Mouse (Mus musculus) right cerebral cortex, postnatal 25 days (tissue): ENCODE results near the gene Sv2c.
A peak's percentile ranks its signal among the peaks of the same experiment; 100 is the strongest.

ENCODE experiments used
- DNase-seq: peaks from one replicate; pipeline ENCODE4 v3.0.0; 2022

The Sv2c gene

DNA sequence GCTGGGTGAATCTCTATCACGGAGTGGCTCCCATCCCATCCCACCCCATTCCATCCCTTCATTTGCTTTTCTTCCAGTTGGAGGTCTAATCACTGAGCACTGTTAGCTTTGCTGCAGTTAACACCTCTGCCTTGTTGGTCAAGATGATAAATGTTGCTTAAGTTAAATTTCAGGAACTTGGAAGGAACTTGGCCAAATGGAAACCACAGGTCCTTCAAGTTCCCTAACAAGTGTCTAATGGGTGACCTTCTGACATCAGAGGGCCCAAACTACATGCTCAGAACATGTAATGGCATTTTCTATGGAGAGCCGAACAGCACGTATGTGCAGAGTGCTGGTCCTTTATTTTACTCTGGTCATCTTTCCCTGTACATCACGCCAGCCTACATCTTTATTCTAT is 190.5 kb downstream of the Sv2c start:
- DNase-seq = no peak

DNA sequence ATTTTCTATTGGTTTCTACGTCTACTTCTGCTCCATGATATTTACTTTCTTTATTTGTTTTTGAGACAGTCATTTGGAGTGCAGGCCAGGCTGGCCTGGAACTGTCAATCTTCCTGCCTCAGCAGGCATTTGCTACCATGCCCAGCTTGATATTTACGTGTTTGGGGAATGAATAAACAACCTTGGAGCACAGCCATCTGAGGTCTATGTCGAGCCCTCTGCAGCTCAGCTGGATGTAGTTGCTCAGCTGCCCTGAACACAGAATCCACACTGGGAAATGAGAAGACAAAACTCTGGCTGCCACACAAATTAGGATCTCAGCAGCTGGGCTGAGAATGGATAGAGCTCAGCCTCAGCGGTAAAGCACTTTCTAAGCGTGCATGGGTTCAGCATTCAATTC is 191.6 kb downstream of the Sv2c start:
- no peak for DNase-seq

DNA sequence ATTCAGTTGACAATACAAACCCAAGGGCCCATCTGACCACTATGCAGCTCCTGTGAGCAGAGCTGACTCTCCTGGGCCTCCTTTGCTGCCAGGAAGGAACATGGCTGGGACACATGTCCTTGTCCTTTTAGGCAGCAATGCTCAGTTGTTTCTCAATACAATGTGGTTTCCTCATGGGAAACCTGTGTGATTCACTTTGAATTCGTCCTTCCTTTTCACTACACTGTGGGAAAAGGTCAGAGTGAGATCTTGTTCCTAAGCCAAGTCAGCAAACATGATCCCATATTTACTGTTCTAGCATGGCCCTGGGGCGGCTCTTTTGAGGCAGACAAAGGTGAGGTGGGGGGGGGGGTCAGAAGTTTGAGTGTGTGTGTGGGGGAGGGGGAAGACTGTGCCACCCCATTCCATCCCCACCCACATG is 208.2 kb downstream of the Sv2c start:
- DNase-seq = no peak

DNA sequence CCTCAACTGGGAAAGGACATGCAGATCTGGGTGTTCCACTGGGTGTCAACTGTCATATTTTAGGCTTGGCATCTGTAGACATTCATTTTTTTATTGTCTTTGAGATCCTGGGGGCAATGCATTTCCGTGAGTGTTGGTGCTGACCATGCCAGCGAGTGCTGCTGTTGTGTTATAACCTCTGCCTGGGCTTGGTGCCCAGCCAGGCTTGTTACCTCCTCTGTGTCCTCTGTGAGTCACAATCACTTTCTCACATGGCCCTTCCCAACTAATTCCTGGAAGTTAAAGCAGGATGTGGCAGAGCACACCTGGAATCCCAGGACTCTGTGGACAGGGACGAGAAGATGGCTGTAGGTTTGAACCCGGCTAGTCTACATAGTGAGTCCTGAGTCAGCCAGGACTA is 209.8 kb downstream of the Sv2c start:
- no peak for DNase-seq

DNA sequence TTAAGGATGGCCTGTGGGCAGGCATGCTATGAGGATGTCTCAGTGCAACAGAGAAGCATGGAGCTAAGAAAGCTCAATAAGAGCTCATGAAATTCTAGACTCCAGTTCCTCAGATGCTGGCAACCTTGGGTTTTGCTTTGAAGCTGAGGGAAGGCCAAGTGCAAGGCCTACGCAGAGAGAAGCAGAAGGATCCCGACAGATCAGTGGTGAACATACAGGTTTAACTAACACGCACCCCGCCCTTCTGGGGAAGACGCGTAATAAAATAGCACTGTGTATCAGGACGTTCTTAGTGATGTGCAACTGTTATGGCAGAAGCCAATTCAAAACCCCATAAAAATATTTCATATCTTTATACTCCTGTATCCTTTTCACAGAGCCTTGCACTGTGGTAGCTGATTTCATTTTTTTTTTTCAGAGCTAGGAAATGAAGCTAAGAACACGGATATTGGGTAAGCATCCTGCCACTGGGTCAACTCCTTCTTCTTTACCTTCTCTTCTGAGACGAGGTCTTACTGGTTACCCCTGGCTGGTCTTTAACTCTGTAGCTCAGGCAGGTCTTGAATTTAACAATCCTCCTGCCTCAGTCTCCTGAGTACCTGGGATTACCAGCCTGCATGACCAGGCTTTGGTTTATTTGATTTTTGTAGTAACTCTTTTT is 213.6 kb downstream of the Sv2c start:
- DNase-seq = no peak

DNA sequence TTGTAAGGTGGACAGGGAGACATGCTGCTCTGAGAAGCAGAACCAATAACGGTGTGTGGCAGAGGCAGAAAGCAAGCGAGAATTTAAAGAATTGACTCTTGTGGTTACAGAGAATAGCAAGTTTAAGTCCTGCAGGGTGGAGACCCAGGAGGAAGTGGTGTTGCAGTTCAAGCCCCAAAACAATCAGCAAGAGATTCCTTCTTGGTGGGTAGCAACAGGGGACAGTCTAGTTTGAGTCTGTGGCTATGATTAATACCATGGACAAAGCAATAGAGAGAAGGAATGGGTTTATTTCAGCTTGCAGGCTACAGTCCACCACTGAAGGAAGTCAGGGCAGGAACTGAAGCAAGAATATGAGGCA is 219.4 kb downstream of the Sv2c start:
- no peak for DNase-seq

DNA sequence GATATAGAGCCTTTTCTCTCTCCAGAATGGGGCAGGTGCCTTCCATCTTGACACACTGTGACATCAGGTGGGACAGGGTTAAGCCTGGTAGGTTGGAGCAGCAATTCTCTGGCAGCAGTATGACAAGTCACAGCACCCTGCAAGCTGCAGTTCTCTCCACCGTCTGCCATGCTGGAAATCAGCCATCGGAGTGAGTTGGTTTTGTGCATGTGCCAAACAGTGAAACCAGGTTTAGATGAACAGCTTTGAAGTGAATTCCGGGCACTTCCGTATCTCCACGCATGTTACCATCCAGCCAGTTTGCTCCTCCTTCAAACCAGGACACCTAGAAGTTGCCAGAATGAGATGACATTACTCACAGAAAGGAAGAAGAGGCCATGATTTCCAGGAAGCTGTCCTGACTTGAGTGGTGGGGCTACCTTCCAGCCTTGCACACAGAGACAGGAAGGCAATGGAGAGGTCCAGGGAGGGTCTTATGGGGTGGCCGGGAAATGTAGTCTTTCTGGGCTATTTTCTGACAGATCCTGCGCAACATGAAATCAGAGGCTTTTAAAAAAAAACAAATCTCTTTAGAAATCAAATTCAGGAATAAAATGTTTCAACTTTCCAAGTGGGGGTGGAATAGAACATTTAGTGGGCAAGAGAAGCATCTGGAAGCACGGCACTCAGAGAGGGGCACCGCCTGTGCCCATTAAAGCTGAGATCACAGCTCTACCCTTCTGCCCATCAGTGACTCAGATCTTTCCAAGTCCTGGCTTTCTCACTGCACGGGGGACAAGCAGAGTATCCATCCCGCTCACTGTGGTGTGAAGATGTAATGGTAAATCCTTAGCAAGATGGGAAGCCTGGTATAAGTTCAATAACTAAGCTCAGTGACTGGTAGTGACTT is 220.0 kb downstream of the Sv2c start:
- peak; percentile 52 for DNase-seq

DNA sequence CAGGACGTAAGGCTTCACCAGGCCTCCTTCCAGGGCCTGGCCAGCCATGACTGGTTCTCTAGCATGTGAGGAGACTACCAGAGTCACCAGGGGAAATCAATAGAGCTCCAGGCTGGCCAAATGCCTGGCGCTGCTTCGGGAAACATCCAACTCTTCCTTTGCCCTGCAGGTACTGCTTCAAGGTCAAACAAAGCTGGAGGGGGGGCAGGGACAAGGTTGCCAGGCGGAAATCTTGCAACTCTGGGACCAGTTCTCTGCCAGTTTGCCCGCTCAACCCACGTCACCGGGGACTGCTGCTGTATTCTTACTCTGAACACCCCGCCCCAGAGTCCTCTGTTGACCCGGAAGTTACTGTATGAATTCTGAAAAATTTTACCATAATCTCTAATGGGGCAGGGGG is 222.1 kb downstream of the Sv2c start:
- DNase-seq = no peak

DNA sequence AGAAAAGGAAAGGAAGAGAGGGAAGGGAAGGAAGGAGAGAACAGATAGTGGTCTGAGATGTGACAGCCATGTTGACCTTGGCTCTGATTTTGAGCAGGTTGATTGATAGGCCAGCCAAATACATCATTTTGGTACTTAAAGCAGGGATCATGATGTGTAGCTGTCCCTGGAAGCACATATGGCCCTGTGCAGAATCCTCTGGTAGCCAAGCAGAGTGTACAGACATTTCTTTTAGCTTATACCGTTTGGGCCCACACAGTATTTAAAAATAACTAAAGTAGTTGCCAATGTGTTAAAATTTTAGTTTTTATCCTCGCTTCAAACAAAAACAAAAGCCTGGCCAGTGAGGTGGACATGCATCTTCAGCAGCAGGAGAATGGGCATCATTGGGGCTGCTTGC is 223.1 kb downstream of the Sv2c start:
- no peak for DNase-seq
